Mouse (Mus musculus) cortical plate, adult 2 months (tissue): Measurements from ENCODE around the gene Ick.

Experiments used
- CTCF ChIP-seq: fragments of 200-500 bp; IDR thresholded peaks from 2 replicates; pipeline ENCODE4 v1.5.1; 2011; ENCODE audit warnings: mild to moderate bottlenecking, control low read depth, low read length; ENCODE audit not compliant: insufficient read depth; ENCODE audit errors: extremely low read depth
- POLR2A ChIP-seq: fragments of 200-500 bp; IDR thresholded peaks from 2 replicates; pipeline ENCODE4 v1.6.1; 2011; ENCODE audit warnings: mild to moderate bottlenecking, low read length, control low read depth; ENCODE audit not compliant: insufficient read depth; ENCODE audit errors: extremely low read depth

DNA sequence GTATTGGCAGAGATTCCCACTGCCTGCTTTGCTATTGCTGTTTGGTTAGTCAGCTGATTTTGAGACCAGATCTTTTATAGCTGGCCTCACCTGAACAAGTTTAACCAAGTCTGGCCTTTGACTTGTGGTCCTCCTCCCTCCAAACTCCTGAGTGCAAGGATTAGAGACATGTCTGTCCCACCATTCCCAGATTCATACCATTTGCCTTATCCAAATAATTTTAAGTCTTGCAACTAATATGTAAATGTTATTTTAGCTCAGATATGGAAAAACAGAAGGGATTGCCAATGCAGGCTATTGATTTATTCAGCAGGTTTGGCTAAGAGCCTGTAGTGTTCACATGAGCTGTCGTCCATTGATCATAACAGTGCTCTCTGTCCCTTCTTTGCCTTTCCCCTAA, 48.2 kb downstream of the Ick start:
- TF ChIP-seq CTCF (no peak), POLR2A (no peak)
